Mouse (Mus musculus) embryonic fibroblast, embryonic 13.5 days (primary cell): ENCODE results near the gene Smco2.

ENCODE experiments used
- CTCF ChIP-seq: IDR thresholded peaks from 2 replicates; pipeline ENCODE4 v1.5.1; 2011; ENCODE audit warnings: mild to moderate bottlenecking, control low read depth, low read length, moderate library complexity, borderline replicate concordance; ENCODE audit not compliant: insufficient read depth
- POLR2A ChIP-seq: IDR thresholded peaks from 2 replicates; pipeline ENCODE4 v1.6.1; 2011; ENCODE audit warnings: low read depth, mild to moderate bottlenecking, control low read depth, low read length, moderate library complexity

- TF ChIP-seq POLR2A: no peak; the same call in 1 of the 2 replicates
- no peak for TF ChIP-seq CTCF
Measured at GRCm38 (mm10) chr6:146890215-146890614, 40.3 kb downstream of the Smco2 start.
